Mouse (Mus musculus) MEL (cell line): ENCODE data around the gene Zfp366.

Source experiments
- CTCF ChIP-seq, 3 experiments: IDR thresholded peaks in 2 of 3; conservative IDR thresholded peaks in 1 of 3; 2 replicates each; pipeline ENCODE4 v1.5.1; 2011 to 2012; ENCODE audit warnings: low read length in 3 of 3, low read depth in 2 of 3, mild to moderate bottlenecking in 2 of 3, improper control_type of control experiment in 1 of 3, inconsistent platforms in 1 of 3, mixed read lengths in 1 of 3, moderate library complexity in 1 of 3; ENCODE audit not compliant: control insufficient read depth in 1 of 3, insufficient read depth in 1 of 3, poor library complexity in 1 of 3, severe bottlenecking in 1 of 3
- MAX ChIP-seq: IDR thresholded peaks from 2 replicates; pipeline ENCODE4 v1.6.1; 2011; ENCODE audit warnings: low read length, improper control_type of control experiment
- NELFE ChIP-seq: IDR thresholded peaks from 2 replicates; pipeline ENCODE4 v1.6.1; 2011; ENCODE audit warnings: low read depth, low read length, improper control_type of control experiment
- POLR2AphosphoS2 ChIP-seq: IDR thresholded peaks from 2 replicates; pipeline ENCODE4 v1.6.1; 2011; ENCODE audit warnings: low read length, improper control_type of control experiment

DNA sequence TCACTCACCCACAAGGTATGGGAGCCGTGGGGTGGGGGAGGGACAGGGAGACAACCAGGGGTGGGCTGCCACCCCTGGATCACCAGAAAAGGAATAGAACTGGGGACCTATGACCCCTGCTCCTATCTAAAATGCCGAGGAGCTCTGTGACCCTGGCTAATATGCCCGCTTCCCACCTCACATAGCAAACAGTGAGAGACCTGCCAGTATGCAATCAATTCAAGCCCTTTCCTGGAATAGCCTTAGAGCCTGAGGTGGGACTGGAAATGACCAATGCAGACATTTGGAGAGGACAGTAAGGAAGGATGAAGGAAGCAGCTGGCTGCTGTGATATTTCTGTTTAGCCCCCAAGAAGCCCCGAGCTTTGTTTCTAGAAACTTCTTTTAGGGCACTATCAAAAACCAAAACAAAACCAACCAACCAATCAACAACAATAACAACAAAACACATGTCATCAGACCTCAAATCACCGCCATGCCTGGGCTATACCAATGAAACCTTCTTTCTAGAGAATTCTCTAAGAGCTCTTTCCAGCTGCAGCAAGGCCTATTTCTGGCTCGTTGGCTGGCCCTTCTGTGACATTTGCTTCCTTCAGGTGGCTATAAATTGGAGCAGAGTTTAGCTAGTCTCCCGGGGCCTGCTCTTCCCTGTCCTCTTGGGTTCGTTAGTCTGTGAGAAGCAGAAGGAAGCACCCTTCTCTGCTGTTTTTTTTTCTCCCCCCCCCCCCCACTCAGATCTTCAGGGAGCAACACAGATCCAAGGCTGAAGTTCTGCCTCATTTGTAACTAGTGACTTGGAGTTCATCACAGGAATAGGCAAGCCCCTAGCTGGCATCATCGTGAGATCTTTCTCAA is 45.2 kb downstream of the Zfp366 start:
- TF ChIP-seq CTCF (IDR thresholded peaks at IDR 0.05 in 2 of 3, conservative IDR thresholded peaks at IDR 0.05 in 1 of 3; ENCODE audit: control insufficient read depth in 1 of 3, insufficient read depth in 1 of 3, low read depth in 2 of 3, low read length in 3 of 3, poor library complexity in 1 of 3, severe bottlenecking in 1 of 3) (no peak), NELFE (no peak), MAX (no peak), POLR2AphosphoS2 (no peak)
